ENCODE assay signal across 8 mouse cellular contexts in genomic region chr1:151755660-151756424, GRCm38 (mm10). TPM values are rescaled to one million over a fixed set of nuclear protein-coding genes. Genes with fewer than 3 reads are reported as not detected.
DNase-seq lines count a peak whose midpoint lies in the region; ATAC-seq and TF ChIP-seq lines count a peak whose summit lies in the region.

No protein-coding gene starts in this region.

- peak overlapping the region; percentile 84 for H3K27ac ChIP-seq in bone marrow, adult 2 months (ENCODE audit: control insufficient read depth, insufficient read depth, low read depth, low read length, poor library complexity)
- peak overlapping the region; percentile 93 for H3K27ac ChIP-seq in liver, embryonic 12.5 days
- peak overlapping the region; percentile 80 for H3K27ac ChIP-seq in stomach, embryonic 15.5 days

- peak overlapping the region; percentile 96 for H3ac ChIP-seq in C2C12 (ENCODE audit: control insufficient read depth, insufficient read length, low read depth)

- DNase-seq in gastrocnemius, postnatal 25 days: peak; percentile 49
- no peak for DNase-seq in gastrocnemius, postnatal 4 days (ENCODE audit: low spot score in 2 of 2)
- peak; percentile 44 to 50 for DNase-seq in frontal cortex, postnatal 14 days (ENCODE audit: low spot score in 2 of 2)
- no peak for DNase-seq in layer of hippocampus, postnatal 14 days (ENCODE audit: low spot score in 2 of 2)

- no peaks in the 10 kb centered on the region for H3K27me3 ChIP-seq in C2C12 (ENCODE audit: control insufficient read depth, insufficient read depth, insufficient read length)
- H3K27me3 ChIP-seq in liver, embryonic 12.5 days (replicated peaks): no peaks in the 10 kb centered on the region
- H3K27me3 ChIP-seq in stomach, embryonic 15.5 days (replicated peaks): no peaks in the 10 kb centered on the region

- H3K36me3 ChIP-seq in C2C12 (ENCODE audit: control insufficient read depth, insufficient read depth): peaks cover 6% of the 10 kb centered on the region
- peaks cover 13% of the 10 kb centered on the region for H3K36me3 ChIP-seq in liver, embryonic 12.5 days
- H3K36me3 ChIP-seq in stomach, embryonic 15.5 days: 0 out of 2 replicates have a peak, but pooled peaks cover 3% of the 10 kb centered on the region

- WGBS in bone marrow, adult 2 months: 1% methylated on average over 36 of the region's 36 CpGs
- WGBS in liver, embryonic 12.5 days (ENCODE audit: insufficient replicate concordance): 4% methylated on average over 36 of the region's 36 CpGs
- 5% methylated on average over 36 of the region's 36 CpGs for WGBS in stomach, embryonic 15.5 days

- H3K4me3 ChIP-seq in C2C12 (ENCODE audit: insufficient read depth, poor library complexity, severe bottlenecking): peak overlapping the region; percentile 80
- H3K4me3 ChIP-seq in bone marrow, adult 2 months (replicated peaks; ENCODE audit: control insufficient read depth, low read depth, low read length): peak overlapping the region; percentile 96
- peak overlapping the region; percentile 91 for H3K4me3 ChIP-seq in liver, embryonic 12.5 days
- peak overlapping the region; percentile 90 for H3K4me3 ChIP-seq in stomach, embryonic 15.5 days (replicated peaks)

- TF ChIP-seq POLR2A in bone marrow, adult 2 months (IDR thresholded peaks at IDR 0.05; ENCODE audit: borderline replicate concordance, control insufficient read depth, low read depth, low read length): no peak

- peaks cover 35% of the 10 kb centered on the region for H3K79me2 ChIP-seq in C2C12 (ENCODE audit: control insufficient read depth, insufficient read depth)

- peak overlapping the region; percentile 94 for H3K4me2 ChIP-seq in liver, embryonic 12.5 days
- H3K4me2 ChIP-seq in stomach, embryonic 15.5 days: peak overlapping the region; percentile 73

- H3K9me3 ChIP-seq in liver, embryonic 12.5 days (replicated peaks): no peaks in the 10 kb centered on the region
- H3K9me3 ChIP-seq in stomach, embryonic 15.5 days: no peaks in the 10 kb centered on the region

- ATAC-seq in liver, embryonic 12.5 days: no peak
- no peak for ATAC-seq in stomach, embryonic 15.5 days (ENCODE audit: insufficient read depth, low FRiP score, low read depth)

- no peak for TF ChIP-seq CTCF in C2C12 (IDR thresholded peaks at IDR 0.05; ENCODE audit: control insufficient read depth, insufficient read depth, insufficient read length)
- TF ChIP-seq CTCF in bone marrow, adult 2 months (IDR thresholded peaks at IDR 0.05; ENCODE audit: control insufficient read depth, insufficient read depth, low read length): no peak

- H3K4me1 ChIP-seq in bone marrow, adult 2 months (ENCODE audit: control insufficient read depth, insufficient read depth, low read length): no peaks in the 10 kb centered on the region
- H3K4me1 ChIP-seq in liver, embryonic 12.5 days: peaks cover 49% of the 10 kb centered on the region
- peaks cover 6% of the 10 kb centered on the region for H3K4me1 ChIP-seq in stomach, embryonic 15.5 days

- H3K79me3 ChIP-seq in C2C12 (ENCODE audit: low read depth): peaks cover 10% of the 10 kb centered on the region

- H3K9ac ChIP-seq in liver, embryonic 12.5 days: peak overlapping the region; percentile 89
- H3K9ac ChIP-seq in stomach, embryonic 15.5 days: peak overlapping the region; percentile 67

TF ChIP-seq in C2C12, 6 proteins besides CTCF, POLR2A, EP300 and RAD21:
- no peak for TF ChIP-seq MYOG (IDR thresholded peaks at IDR 0.05; ENCODE audit: control insufficient read depth, extremely low read depth, insufficient read length)
- peak; percentile 4 for TF ChIP-seq MYOD1 (IDR thresholded peaks at IDR 0.05; ENCODE audit: control insufficient read depth, insufficient read length, low read depth)

RNA-seq across cellular contexts. Expression of gene Edem3, which starts 0.7 kb away (rescaled TPM):
- 10 to 100 TPM; 19.7 to 21.1 TPM for total RNA-seq in gastrocnemius, postnatal 25 days (2021)
- total RNA-seq in gastrocnemius, postnatal 4 days (2021): 10 to 100 TPM; 38.2 to 39.0 TPM
- polyA plus RNA-seq in C2C12 (2012; fragmentation: generic; extraction: Trizol): 4.1 TPM
- polyA plus RNA-seq in bone marrow, adult 2 months (2011; ENCODE audit: insufficient read depth, insufficient read length, low replicate concordance, missing spikeins): 4.0 and 8.6 TPM in 2 replicates
- polyA plus RNA-seq in liver, embryonic 12.5 days (2016; fragmentation: Nextera tagmentation; extraction: Ambion mirVana): 11.9 and 12.5 TPM in 2 replicates
- polyA plus RNA-seq in stomach, embryonic 15.5 days (2015; fragmentation: Nextera tagmentation; extraction: Ambion mirVana): 15.7 and 18.3 TPM in 2 replicates
- 10 to 100 TPM; 38.1 to 38.3 TPM for total RNA-seq in layer of hippocampus, postnatal 14 days (2021)

Comparison
In these comparisons a context has a peak if more than half of its experiments do, and no peak if none do; other contexts are left out.
1. DNase-seq: peak in gastrocnemius, postnatal 25 days (single experiment) and frontal cortex, postnatal 14 days (2 of 2); none in gastrocnemius, postnatal 4 days (0 of 2) and layer of hippocampus, postnatal 14 days (0 of 2).
2. Peak in every context shown above with its lines, with median percentiles within 50 percentile points of each other: H3K4me3 ChIP-seq and H3K27ac ChIP-seq.